Mouse (Mus musculus): ENCODE results near the gene A830018L16Rik. TPM values are rescaled to one million over a fixed set of nuclear protein-coding genes. Genes with fewer than 3 reads are reported as not detected.
"Not testable (repeated sequence)": the region's sequence is repeated elsewhere in the genome, so short reads cannot be mapped to it uniquely, and the experiment has no call there.

A830018L16Rik gene
- total RNA-seq, 2 experiments from 2014 or later: 108 to 120 TPM

DNA sequence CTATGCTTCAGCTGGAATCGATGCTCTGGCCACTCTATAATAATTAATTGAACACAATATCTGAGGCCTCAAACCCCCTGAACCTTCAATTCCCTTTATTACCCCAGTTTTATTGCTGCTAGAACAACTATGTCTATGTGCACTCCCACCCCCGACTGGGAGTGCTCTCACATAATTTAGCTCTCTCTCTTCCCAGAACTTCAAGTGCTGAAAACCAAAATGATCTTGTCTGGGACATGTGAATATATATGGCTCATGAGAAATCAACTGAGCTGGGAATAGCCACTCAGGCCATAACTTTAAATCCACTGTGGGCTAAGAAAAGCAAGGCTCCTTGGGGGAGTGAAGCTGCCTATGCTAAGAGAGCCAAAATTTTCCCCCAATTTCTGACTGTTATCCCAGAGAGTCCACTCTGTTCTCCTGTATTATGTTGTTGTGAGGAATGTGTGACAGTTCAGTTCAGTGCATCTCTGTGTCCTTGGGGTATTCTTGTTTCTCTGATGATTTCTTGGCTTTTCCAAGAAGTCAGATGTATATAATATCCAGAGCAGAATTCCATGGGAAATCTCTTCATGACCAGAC is 582.5 kb downstream of the A830018L16Rik start:
- no peak for DNase-seq (ENCODE audit: low spot score in 2 of 2)

- DNase-seq (ENCODE audit: low spot score in 2 of 2): peak; percentile 8 to 57
These were observed 583.7 kb downstream of the A830018L16Rik start for GRCm38 (mm10) chr1:11997574-11997973.

GRCm38 (mm10) chr1:12000557-12000956 is 586.7 kb downstream of the A830018L16Rik start:
- no peak for DNase-seq (ENCODE audit: low spot score in 2 of 2)

DNA sequence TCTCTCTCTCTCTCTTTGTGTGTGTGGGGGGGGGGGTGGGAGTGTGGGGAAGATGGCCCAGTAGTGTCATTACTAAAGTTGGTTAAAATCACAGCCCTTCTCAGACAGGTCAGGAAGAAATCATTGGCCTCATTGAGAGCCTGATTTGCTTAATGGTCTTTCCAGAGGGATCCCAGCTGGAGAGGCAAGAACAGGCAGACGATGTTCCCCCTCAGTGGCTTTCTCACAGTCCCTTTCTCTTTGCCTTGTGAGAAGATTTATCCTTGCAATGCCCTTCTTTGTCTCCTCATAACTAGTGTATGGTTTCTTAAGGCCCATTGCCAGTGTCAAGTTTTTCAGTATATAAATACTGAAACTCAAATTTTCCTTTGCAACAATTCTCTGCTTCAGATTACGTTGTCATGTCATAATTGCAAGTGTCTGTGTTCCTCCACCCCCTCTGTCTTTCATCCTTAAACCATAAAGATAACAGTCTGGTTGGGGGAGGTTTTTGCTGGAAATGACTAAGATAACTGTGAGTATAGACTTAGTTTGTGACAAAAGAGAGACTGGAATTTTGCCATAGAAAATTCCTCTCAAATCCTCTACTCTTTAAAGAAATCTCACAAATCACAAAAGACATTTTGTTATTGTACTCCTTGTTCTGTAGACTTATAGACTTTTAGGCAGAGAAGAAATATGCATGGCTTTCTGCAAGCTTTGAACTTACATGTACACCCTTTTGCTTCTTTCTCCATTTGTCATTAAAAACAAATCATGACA is 595.1 kb downstream of the A830018L16Rik start:
- peak in 1 of 2 experiments; percentile 29 for DNase-seq (ENCODE audit: low spot score in 2 of 2)

- no peak for DNase-seq (ENCODE audit: low spot score in 2 of 2)
These were observed 595.6 kb downstream of the A830018L16Rik start for GRCm38 (mm10) chr1:12009551-12009846.

DNA sequence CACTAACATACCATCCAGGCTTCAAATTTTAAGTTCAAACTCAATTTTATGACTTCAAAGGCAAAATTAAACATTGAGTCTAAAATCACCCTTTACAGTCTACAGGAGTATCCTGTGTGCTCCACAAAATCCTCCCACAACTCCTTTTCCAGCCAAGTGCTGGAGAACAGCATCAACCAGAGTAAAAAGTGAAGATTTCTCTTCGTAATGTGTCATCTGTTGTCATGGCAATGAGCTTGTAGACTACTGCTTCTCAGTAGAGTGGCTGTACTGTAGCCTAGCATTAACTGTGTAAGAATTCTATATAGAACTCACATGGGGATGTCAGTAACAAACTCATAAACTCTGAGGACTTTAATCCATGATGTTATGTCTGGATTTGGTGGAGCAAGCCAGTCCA is 596.7 kb downstream of the A830018L16Rik start:
- peak in 1 of 2 experiments; percentile 32 for DNase-seq (ENCODE audit: low spot score in 2 of 2)

DNA sequence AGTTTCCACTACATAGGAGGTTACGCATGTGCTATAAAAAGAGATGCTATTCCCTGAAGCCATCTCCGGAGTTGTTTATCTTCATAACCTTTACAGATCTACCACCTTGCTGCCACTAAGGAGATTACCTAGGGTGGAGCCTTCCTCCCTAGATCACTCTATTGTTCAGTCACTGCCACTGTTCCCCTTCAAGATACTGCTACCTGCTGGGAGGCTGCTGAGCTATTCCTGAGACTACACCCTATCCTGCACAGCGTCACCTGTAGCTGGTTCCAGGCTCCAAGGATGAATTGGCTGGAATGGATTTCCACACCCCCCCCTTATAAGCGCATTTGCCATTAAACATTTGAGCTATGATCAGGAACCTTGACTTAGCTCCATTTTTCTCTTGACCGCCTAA is 606.7 kb downstream of the A830018L16Rik start:
- not testable (repeated sequence) for DNase-seq (ENCODE audit: low spot score in 2 of 2)
